Mouse (Mus musculus): ENCODE results near the gene L3mbtl1. TPM values are rescaled to one million over a fixed set of nuclear protein-coding genes. Genes with fewer than 3 reads are reported as not detected.
A peak's percentile ranks its signal among the peaks of the same experiment; 100 is the strongest.
"Not testable (repeated sequence)": the region's sequence is repeated elsewhere in the genome, so short reads cannot be mapped to it uniquely, and the experiment has no call there.

The L3mbtl1 gene
- under 1 TPM in 1 of 3 experiments, not detected in 2; 0.30 TPM for polyA plus RNA-seq (2017; shearing (Covaris generic))

GRCm38 (mm10) chr2:162943148-162943846 is at the start of gene L3mbtl1:
Gene L3mbtl1 (plus strand): TSS chr2:162943472.
- no peak for ATAC-seq

GRCm38 (mm10) chr2:162899256-162899655 is 44.0 kb upstream of the L3mbtl1 start:
- ATAC-seq, result not testable (repeated sequence)

GRCm38 (mm10) chr2:162899880-162900589 is 43.2 kb upstream of the L3mbtl1 start:
- ATAC-seq, result no peak

GRCm38 (mm10) chr2:162900590-162900916 is 42.7 kb upstream of the L3mbtl1 start:
- no peak for ATAC-seq

- ATAC-seq, result no peak
These were observed 37.4 kb upstream of the L3mbtl1 start for GRCm38 (mm10) chr2:162905902-162906301.

GRCm38 (mm10) chr2:162908052-162908491 is 35.2 kb upstream of the L3mbtl1 start:
- ATAC-seq, result no peak

- ATAC-seq, result no peak
These were observed 29.2 kb upstream of the L3mbtl1 start for GRCm38 (mm10) chr2:162914040-162914439.

- ATAC-seq, result no peak
These were observed 28.8 kb upstream of the L3mbtl1 start for GRCm38 (mm10) chr2:162914519-162914918.

- ATAC-seq, result no peak
These were observed 23.3 kb upstream of the L3mbtl1 start for GRCm38 (mm10) chr2:162919926-162920325.

GRCm38 (mm10) chr2:162922183-162922582 is 21.1 kb upstream of the L3mbtl1 start:
- peak; percentile 86 for ATAC-seq

GRCm38 (mm10) chr2:162922834-162923233 is 20.4 kb upstream of the L3mbtl1 start:
- ATAC-seq, result peak; percentile 36

GRCm38 (mm10) chr2:162924126-162924525 is 19.1 kb upstream of the L3mbtl1 start:
- ATAC-seq, result no peak

- ATAC-seq, result no peak
These were observed 15.2 kb upstream of the L3mbtl1 start for GRCm38 (mm10) chr2:162927918-162928585.

- ATAC-seq, result no peak
These were observed 13.6 kb upstream of the L3mbtl1 start for GRCm38 (mm10) chr2:162929704-162930103.

GRCm38 (mm10) chr2:162930516-162931122 is 12.7 kb upstream of the L3mbtl1 start:
- peak; percentile 43 for ATAC-seq

- ATAC-seq, result peak; percentile 82
These were observed 12.1 kb upstream of the L3mbtl1 start, which contains the start of gene Srsf6 for GRCm38 (mm10) chr2:162931123-162931673. Gene Srsf6 (plus strand): TSS chr2:162931528.

- peak; percentile 31 for ATAC-seq
These were observed 11.3 kb upstream of the L3mbtl1 start for GRCm38 (mm10) chr2:162931674-162932650.

- ATAC-seq, result no peak
These were observed 10.6 kb upstream of the L3mbtl1 start for GRCm38 (mm10) chr2:162932706-162933105.

- no peak for ATAC-seq
These were observed 8.9 kb upstream of the L3mbtl1 start for GRCm38 (mm10) chr2:162934421-162934820.

GRCm38 (mm10) chr2:162935700-162936099 is 7.6 kb upstream of the L3mbtl1 start:
- no peak for ATAC-seq

GRCm38 (mm10) chr2:162939562-162939961 is 3.7 kb upstream of the L3mbtl1 start:
- no peak for ATAC-seq

Measured in inflammation-experienced regulatory T-cells, adult 6 months (primary cell).